Mouse (Mus musculus) spleen, postnatal 36 days (tissue): Measurements from ENCODE around the gene Ccin.

Experiments used
- DNase-seq, 2 experiments: peaks; one replicate each; pipeline ENCODE4 v3.0.0; 2022; ENCODE audit warnings: low spot score in 2 of 2, mixed read lengths in 1 of 2

The Ccin gene

DNA sequence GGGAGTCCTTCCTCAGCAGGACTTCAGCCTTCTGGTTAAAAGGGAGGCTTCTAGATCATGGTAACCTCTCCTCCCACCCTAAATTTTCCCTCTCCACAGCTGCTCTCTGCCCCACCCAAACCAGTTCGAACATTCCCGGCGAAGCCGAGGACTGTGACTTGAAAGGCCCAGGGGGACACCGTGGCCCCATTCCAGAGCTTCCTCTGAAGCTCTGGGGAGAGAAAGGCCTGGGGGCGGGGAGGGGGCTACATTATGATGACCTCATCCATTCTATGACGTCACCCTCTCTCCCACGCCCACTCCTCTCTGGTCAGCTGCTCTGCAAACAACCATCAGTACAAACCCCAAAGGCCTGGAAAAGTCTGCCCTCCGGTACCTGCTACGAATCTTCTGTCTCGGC, at the start of gene Ccin:
TSS of gene Ccin (plus strand) at position 303 of the 400 bp plus-strand sequence.
- no peak for DNase-seq

DNA sequence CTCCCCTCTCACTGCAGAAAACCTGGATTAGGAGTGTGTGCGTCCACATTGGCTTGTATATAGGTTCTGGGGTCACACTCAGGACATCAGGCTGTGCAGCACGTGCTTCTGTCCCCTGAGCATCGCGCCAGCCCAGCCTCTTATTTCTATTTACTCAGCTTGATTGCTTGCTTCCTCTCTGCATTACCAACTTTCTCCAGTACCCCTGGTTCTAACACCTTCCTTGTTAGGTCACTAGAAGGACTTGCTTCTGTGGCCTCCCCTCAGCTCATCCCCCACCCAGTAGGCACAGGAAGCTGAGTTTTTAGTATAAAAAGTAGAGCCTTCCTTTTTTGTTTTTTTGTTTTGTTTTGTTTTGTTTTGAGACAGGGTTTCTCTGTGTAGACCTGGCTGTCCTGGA, 47.1 kb upstream of the Ccin start:
- DNase-seq = no peak

DNA sequence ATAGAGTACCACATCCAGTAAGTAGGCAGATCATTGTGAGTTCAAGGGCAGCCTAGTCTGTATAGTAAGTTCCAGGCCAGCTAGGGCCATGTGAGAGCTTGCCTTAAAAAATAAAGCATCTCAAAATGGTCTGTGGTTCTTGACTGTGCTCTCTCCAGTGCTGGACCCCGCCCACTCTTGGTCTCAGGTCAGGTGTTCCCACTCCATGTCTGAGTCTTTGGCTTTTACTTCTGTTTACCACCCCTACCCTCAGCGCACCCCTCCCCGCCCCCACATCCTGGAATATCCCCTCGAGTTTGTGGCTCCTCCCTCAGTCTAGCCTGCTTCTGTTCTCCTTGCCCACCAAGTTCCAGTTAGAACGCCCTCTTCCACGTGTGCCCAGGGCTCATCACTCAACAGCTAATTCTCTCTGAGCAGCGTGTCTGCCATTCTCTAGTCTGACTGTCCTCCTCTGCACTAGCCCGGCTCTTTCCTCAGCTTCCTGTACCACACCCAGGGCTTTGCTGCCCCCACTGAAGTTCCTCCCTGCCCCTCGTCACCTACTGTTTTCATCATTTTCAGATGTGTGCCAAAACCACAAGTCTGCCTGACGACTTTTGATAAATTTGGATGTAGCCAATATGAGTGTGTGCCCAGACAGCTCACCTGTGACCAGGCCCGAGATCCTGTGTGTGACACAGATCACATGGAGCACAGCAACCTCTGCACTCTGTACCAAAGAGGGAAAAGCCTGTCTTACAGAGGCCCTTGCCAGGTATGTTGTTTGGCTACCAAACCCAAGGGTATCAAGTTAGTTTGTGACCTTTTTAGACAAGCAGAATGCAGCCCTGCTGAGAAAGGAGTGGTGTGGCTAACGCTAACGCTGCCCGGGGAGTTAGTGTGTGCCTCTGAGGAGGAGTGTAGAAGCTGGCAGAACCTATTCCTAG, 46.3 kb upstream of the Ccin start:
- peak; percentile 17 to 40 for DNase-seq

DNA sequence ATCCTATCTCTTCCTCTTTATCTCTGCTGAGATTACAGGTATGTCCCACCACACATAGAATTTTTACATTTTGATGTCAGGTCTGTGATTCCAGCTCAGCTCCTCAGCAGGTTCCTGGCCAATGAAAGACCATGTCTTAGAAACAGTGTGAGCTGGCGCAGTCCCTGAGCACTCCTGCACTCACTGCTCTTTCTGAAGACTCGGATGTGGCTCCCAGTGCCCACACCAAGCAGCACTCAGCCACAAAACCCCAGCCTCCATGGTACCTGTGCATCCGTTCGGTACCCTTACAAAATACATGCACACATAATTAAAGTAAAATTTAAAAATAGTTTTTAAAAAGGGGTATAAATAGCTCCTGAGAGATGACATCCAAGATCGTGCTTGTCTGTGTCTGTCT, 42.0 kb upstream of the Ccin start:
- no peak for DNase-seq

DNA sequence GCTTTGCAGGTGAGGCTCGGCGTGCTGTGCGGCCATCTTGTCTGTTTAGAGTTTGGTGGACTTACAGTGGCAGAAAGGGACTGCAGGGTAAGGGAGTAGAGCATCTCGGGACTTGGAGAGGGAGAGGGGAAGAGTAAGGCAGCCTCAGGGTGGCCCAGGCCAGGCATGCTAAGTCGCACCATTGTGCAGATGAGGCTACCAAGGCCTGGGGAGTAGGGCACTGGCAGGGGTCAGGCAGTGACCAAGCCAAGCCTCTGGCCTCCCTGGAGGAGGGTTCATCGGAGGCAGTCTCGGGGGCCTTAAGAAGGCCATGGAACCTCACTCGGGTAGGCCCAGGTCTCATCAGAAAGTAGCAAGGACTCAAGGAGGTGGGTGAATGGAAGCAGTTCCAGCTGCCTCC, 40.9 kb upstream of the Ccin start:
- no peak for DNase-seq

DNA sequence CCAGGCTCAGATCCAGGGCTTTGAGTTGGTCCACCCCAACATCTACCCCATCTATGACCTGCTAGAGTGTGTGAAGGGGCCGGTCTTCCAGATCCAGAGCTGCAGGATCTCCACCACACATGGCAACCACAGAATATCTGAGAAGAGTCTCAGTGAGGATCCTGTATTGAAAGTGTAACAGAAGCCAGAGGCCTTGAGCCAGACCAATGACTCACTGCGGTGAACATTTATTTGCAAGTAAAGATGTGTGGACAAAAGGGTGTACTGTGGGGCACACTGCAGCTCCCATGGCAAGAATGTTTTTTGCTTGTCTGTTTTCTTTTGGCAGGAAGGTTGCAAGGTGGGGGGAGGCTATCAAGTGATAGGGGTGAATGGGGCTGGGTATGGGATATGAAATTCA, 35.7 kb upstream of the Ccin start:
- no peak for DNase-seq

DNA sequence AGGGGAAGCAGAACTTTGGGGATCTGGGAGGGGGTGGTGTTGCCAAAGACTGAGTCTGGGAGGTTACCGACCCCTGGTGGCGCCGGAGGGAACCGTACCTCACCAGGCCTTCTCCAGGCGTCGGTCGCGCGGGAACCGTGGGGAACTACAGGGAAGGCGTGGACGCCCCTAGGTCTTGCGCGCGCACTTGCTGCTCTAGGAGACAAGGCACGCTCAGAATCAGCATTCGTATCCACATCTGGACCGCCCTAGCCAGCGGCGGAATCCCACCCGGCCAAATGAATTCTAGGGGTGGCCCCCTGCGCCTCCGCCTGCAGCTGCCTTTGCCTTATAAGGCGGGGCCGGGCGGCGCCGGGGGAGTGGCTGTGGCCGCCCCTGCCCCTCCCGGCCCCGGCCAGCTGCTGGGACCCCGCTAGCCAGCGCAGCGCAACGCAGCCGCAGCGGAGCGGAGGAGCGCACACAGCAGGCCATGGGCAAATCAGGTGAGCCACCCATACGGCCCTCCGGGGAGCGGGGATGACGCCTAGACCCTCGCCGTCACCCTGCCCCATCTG, 25.9 kb upstream of the Ccin start, which contains the start of gene Glipr2:
TSS of gene Glipr2 (plus strand) at position 110 of the 554 bp plus-strand sequence.
- DNase-seq = peak; percentile 70 to 77

DNA sequence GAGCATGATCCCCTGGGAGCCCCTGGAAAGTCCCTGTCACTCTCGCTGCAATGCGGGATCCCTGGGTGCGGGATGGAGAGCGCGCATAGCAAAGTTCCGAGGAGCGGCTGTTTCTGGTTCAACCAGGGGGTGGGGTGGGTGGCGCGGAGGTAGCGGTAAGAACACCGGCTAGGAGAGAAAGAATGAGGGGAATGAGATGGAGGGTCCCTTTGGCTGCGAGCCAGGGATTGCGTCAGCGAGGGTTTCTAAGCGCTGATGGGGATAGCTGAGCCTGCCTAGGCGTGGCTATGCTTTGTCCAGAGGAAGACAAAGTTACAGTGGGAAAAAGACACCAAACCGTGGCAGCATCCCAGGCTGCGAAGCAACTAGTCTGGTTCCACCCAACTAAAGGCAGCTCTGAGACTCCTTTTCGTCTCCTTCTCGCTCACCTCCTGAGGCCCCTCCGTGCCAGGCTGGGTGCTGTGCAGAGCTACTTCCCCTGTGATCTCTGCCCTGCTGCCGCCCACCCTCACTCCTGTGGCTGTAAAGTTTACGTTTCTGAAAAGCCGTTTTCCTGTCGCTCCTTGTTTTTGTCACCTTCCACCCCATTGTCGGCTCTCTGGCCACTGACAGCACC, 25.3 kb upstream of the Ccin start:
- DNase-seq = peak; percentile 33 to 38

DNA sequence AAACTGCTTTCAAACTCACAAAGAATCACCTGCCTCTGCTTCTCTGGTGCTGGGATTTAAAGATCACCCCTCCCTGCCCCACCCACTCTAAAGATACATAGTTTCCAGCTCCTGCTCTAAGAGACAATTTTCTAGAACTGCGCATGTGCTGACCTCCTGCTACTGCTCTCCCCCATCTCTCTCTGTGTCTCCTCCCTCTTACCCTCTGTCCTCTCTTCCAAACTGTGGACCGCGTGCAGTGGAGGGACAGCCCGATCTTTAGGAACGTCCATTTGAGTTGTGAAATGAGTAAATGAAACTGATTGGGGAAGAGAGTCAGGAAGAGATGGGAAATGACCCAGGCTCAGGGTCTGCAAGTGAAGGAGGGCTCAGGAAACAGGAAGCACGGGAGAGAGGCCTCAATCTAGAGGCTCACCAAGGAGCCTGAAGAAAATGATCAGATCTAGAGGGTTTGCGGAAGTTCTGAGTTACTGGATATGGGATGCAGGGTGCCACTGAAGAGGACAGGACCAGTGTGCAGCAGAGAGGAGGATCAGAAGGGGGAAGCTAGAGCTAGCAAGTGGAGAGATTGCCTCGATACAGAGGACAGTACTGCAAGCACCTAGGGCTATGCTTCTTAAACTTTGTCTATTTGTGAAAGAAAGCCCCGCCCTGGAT, 23.6 kb upstream of the Ccin start:
- no peak for DNase-seq

DNA sequence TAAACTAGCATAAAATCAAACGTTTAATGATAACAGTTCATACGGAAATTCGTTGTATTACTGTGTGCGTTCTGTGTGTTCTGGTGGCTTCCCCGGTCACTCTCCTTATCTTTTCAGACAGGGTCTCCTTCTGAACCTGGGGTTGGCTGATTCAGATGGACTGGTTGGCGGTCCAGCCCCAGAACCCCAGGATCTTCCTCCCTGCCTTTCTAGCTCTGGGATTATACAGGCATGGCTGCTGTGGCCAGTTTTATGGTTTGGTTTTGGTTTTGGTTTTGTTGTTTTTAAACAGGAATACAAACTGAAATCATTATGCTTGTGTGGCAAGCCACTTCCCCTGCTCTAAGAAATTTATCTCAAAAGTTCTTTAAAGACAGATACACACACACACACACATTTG, 23.1 kb upstream of the Ccin start:
- DNase-seq = no peak

DNA sequence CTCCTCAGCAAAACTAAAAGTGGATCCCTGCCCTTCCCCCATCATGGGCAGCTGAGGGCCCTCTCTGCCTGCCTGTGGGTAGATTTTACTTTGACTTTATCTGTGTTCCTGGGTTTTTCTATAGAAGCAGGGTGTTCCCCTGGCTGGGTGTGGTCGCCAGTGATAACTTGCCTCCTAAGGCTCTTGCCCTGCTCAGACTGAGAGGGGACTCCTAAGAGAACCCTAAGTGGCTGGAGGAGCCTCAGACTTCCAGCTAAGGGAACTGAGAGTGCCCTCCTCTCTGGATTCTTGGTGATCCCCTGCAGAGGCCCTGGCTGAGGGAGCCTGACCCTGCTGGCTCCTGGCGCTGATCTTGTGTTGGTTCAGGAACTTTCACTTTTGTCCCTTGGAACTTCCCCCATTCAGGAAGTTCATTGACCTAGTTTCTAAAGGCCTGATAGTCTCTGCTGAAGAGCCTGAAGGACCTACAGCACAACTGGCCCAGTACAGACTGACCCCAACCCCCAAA, 18.9 kb upstream of the Ccin start:
- DNase-seq = peak; percentile 49 to 64

DNA sequence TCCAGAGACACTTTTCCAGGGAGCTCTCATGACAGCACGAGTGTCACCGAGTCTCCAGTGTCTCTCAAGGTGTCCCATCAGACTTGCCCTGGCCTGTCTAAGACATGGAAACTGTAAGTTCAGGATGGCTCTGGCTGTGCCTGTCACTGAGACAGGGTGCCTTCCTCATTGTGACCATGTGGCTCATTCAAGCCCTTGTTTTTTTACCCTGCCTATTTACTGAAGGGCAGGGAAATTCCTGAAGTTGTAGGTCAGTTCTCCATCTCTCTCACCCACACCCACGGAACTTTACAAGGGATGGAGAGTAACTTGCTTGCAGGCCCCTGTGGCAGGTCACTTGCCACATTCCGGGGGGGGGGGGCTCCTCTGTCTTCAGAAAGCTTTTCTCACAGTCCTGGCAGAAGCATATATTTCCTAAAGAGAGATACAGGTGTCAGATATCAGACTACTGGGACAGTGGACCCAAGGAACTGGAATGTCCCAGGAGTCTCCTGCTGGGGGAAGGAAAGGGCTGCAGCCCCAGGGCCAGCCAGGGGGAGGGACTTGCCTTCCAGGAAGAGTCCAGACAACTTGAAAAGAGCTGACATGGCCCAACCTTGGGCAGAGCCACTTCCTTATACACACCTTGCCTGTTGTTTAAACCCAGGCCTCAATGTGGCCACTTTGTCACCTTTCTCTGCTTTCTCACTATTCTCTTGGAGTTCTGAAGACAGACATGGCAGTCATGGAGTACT, 18.2 kb upstream of the Ccin start:
- DNase-seq = no peak

DNA sequence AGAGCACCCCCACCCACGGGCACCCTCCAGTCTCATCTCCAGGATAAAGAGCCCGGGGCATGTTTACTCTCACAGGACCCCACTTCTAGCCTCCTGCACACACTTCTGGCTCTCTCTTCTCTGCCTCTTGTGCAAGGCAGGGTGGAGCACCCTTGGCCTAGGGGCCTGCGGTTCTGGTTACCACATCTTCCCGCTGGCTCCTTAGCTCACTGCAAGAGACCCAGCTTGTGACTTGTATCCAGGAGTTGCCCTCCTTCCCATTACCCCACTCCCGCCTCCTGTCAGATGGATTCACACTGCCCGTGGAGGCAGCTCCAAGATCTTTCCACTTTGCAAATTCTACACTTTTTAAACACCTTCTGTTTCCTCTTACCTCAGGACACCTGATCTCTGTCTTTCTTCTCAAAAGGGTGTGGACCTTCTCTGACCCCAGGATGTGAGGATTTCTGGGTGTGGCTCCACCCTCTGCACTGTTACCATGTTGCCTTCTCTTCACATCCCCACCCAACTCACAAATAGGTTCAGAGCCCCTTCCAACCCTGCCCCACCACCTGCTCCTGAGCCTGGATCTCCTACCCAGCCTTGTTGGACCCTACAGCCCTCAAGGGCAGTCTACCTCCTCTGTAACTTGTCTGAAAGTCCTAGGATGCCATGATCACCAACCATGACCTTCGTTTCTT, 17.3 kb upstream of the Ccin start:
- DNase-seq = peak in 1 of 2 experiments; percentile 44

DNA sequence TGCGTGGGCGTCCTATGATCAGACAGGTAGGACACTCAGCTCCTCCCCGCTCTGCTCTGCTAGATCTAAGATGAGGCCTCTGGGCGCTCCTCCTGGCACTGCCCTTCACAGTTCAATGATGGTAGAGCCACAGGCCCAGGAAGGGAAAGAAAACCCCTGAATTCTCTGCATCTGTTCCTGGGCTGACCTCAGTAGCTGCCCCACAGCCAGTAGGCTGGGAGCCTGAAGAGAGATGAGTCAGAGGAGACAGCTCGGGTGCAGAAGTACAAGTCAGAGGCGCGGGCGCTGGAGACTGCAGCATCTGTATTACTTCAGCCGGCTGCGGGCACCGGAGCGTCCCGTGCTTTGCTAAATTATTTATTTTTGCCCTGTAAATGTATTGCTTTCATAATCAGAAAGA, 14.6 kb upstream of the Ccin start:
- no peak for DNase-seq

DNA sequence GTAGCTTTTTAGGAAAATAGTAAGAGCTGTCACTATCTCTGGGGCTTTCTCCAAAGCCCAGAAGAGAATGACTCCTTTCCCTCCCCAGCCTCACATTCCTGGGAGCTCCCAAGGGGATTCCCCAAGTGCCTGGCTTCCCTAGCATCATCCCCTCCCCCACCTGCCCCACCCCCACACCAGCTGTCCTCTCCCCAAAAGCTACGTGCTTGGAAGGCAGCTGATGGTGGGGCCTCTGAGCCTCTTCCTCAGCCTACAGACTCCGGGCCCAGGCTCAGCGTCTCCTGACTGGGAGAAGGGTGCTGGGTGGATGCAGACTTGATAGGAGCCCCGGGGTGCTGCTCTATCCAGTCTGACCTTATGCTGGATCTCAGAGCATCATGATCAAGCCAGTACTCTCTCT, 13.9 kb upstream of the Ccin start:
- DNase-seq = no peak

DNA sequence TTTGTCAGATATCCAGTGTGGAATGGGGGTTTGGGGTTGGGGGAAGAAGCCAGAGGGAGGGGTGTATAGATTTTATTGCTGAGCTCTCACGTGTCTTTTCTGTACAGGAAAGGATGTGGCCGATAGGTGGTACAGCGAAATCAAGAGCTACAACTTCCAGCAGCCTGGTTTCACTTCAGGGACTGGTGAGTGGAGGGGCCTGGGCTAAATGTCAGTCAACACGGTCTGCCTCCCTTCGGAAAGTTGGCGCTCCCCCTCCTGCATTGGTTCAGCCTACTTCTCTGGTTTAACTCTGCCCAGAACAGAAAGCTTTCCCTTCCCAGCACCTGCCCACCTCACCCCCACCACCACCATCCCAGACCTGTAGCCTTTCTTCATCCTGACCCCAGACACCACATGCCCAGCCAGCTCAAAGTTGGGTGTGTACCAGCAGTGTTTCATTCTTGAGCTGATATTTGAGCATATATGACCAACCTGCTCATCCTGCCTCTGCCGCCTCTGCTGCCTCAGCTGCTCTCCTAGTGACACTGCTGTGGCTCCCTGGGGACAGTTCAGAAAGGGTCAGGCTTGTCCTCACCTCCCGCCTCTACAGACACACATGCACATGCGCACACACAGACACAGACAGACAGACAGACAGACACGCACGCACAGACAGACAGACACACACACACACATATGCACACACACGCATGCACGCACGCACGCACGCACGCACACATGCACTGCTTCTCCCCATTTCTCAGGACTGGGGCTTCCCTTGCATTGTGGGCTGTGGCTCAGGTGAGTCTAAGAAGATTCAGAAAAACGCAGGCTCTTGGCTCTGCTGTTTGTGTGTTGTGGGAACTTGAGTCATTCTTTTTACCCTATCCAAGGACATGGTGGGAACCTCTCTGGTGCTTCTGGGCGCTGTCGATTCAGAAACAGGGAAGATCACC, 12.6 kb upstream of the Ccin start:
- DNase-seq = peak in 1 of 2 experiments; percentile 18

DNA sequence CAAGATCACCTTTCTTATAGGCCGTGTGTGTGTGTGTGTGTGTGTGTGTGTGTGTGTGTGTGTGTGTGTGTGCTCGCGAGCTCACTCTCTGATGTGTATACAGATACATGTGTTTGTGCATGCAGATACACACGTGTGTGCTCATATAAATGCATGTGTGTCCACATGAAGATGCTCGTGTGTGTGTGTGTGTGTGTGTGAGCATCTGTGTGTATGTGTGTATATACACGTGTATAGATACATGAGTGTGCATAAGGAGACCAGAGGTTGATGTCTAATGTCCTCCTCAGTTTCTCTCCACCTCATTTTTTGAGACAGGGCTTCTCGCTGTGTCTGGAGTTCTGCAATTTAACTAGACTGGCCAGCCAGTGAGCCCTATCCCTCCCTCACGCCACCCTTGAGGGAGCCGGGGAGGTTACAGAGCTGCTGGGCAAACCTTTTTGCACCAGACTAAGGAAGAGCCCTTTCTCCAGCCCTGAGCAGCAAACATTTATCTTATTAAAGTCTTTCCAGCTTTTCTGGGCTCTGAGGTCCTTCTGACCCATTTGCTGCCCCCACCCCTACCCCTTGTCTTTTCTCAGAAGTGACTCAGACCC, 11.6 kb upstream of the Ccin start:
- DNase-seq = no peak

DNA sequence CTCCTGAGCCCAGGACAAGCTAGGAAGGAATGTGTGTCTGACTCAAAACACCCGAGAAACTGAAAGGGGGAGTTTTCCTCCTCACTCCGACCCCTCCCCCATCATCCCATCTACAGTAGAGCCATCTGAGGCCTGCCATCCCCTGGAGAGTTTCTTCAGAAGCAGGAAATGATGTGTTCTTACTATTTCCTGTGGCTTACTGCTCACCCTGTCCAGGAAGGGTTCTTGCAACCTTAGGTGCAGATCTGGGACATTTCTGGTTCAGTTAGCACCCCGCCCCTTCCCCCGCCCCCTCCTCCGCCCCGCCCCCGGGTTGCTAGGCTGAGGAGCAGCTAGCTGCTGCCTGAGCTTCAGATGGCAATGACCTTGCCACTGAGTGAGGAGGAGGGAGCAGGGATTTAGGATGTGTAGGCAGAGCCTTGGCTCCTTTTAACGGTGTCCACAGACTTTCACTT, 11.1 kb upstream of the Ccin start:
- peak; percentile 70 to 73 for DNase-seq

DNA sequence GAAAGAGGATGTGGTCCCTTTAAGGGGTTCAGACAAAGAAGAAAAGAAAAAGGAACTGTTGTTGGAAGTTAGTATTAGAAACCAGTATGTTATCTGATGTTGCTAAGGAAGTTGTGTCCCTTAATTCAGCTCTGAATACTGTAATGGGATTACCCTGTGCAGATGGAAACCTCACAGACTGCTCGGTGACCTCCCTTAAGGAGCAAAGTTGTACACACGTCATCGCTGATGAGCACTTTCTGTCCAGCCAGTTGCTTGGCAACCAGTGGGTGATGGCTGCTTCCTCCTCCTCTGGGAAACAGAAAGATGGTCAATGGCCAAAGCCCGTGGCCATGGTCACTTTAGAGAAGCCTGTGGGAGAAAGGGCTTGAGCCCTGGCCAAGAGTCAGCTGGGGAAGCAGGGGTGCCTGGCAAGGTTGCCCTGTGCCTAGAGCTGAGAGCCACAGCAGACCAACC, 9.7 kb upstream of the Ccin start:
- DNase-seq = peak; percentile 27 to 41
